Mouse (Mus musculus) 3T3-L1 (cell line): ENCODE measurements at regions not wholly inside any gene's neighbourhood (a gene's known extent, or its start where the extent isn't known, plus 50 kb on each side); places are given as distances from the start of the nearest gene placed in this dataset.

Experiments
- DNase-seq: peaks from one replicate; pipeline ENCODE4 v3.0.0-alpha.2; 2015; ENCODE audit warnings: low read depth, low spot score

- peak; percentile 36 for DNase-seq
Observed at GRCm38 (mm10) chr6:49637654-49638053, 184.9 kb upstream of the Npy start.

GRCm38 (mm10) chr6:49641256-49641655 is 181.3 kb upstream of the Npy start:
- no peak for DNase-seq

DNA sequence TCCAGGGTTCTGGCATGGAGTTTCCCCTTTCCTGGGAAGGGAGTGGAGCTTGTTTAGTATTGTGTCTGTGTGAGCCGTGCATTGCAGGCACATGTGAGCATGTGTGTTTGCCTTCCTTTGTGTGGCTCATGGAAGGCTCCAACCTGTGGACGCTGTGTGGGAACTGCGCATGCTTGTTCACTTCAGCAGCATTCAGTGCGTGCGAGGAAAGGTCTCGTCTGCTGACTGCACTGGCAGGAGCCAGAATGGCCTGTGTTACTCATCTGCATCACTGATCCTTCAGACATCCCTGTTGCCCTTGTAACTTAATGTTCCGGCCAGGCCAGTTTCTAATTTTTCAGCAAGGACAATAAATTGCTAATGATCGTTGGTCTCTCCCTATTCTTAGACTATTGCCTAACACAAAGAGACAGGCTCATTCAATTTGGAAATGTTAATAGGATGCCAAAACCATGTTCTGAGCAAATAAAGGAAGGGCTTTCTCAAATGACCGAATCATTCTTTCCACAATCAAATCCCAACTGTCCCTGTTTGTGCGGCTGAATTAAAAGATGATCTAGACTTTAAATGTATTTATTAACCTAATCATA is 167.9 kb upstream of the Npy start:
- DNase-seq: no peak

GRCm38 (mm10) chr6:49655241-49655640 is 167.3 kb upstream of the Npy start:
- DNase-seq: no peak

DNA sequence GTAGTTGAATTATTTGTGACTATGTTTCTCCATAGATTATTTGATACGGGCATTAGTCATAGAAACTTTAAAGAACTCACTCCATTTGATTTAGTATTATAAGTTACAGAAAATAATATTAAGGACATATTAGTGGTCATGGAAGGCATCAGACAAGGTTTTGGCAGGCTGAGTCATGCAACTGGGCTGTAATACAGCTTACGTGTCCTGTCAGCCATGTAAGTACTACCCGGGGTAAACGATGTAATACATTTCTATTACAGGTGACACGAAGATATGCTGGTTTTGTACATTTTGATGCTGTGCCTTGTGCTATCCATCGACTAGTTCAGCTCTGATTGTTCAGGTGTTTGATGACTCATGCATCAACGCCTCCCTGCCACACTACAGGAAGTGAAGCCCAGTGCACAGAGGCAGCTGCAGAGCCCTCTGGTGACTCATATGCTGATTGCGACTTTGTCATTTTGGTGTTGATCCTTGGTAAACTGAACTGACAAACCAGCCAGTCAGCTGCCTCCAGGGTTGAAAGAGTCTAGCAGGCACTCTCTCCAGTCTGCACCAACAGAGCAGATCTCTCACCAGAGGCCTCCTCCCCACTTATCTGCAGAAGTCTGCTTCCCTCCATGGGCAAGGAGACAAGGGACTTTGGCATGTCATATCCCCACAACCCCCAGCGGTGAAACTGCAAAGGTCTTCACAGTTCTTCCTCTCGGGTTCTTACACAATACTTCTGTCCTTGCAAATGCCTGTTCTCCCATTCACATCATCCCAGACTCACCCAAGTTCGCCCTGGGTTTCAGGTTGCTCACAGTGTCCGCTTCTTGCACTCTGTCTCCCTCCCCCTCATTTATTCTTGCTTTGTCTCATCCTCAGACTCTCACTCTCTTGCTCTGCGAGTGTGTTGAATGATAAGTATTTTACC is 165.9 kb upstream of the Npy start:
- DNase-seq: peak; percentile 39

DNA sequence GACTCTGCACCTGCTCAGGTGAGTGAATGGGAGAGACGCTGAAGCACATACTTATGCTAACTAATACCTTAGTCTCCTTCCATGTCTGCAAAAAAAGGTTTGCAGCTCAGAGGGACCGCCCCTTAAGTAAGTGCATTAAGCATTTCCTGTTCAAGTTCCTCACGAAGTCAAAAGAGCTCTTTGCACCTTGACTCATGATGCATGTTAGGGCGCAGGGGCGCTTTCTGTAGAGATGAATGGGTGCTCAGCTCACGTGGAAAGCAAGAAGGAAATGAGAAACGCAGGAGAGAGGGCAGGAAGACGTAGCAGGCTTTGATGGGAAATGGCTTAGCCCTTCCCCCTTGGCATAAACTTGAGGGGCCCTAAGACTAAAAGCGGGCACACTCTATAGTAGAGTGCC is 164.5 kb upstream of the Npy start:
- DNase-seq: no peak

DNA sequence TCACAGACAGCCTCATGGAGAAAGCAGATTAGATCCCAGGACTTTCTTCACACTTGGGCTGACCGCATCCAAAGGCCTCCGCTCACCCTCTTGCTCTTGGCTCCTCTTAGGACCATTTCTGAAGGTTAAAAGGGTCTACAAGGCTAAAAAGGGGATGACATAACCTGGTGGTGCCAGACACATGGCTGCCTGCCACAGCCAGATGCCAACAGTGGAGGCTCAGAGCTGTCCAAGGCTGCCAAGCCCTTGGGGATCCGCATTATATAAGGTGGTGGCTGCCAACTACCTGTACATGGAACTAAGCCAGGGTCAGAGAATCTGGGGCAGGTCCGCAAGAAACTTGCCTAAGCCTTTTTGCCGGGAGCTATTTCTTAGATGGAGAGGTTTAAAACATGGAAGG is 151.5 kb upstream of the Npy start:
- DNase-seq: no peak

GRCm38 (mm10) chr6:49671912-49672311 is 150.6 kb upstream of the Npy start:
- no peak for DNase-seq

DNA sequence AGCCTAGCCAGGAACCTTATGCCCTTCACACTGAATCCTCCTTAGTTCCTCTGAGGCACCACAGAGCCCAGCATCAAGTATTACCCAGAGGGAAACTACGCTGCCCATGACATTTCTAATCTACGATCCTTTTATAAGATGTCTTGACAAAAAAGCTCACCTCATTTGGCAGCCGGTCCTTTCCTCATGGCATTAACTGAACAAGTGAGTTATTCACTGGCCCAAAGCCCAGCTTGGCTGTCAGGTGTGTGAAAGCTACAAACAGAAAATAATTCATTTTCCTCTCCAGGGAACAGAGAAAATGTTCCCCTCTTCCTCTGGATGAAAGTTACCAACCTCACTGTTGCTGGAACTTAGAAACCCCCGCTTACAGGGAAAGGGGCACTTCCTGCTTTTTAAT is 135.7 kb upstream of the Npy start:
- no peak for DNase-seq

DNA sequence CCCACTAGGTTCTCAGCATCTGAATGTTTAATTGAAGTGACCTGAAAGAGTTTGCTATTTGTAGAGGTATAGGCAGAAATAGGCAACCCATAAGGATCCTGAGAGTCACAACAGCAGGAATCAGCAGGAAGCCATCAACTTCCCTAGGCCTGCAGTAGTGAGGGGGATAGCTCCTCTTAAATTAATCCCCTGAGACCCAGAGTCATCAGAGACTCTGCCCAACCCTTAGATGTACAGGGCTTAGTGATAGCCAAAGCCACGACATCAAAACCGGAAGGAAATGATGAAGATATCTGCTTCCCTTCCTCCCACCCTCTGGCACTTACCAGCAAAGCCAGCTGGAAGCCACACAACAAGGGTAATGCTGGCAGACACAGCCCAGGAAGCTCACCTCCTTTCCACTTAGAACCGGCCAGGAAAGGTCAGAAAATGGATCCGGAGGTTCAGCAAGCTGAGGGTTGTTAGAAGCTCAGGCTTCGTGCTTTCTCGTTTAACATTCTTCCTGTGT is 130.4 kb upstream of the Npy start:
- no peak for DNase-seq

DNA sequence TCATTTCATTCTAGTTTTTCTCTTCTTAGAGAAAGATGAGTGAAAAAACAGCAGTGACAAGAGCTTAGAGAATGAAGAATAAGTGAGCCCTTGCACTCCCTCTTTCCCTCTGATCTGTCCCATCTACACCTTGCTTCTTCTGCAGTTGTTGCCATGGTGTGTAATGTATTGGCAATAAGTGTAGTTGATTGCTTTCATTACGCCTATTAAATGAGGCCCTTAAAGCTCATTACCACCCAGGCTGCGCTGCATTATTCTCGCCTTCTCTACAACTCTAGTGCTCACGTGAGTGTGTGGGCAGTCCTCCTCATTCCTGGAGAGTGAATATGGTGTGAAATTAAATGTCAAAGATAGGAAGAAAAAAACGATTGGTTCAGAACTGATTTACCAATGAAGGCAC is 127.7 kb upstream of the Npy start:
- no peak for DNase-seq

GRCm38 (mm10) chr6:49696990-49697389 is 125.5 kb upstream of the Npy start:
- DNase-seq: no peak

DNA sequence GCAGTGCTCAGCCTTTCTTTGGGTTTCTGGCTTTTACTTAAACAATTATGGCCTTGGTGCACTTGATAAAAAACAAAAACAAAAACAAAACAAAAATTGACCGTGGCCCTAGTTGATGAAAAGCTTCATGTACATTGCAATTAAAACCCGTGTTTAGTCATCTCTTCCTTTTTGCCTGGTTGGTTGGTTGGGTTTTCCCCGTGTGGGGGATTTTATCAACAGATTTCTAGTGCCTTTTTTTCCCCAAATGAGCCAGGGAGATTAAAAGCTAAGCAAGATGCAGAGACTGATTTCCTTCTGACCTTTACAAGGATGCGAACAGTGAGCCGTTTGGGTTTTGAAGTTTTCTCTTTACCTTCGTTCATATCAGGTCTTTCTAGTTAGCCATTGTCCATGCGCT is 121.1 kb upstream of the Npy start:
- DNase-seq: no peak

- DNase-seq: no peak
Observed at GRCm38 (mm10) chr6:49712980-49713379, 109.5 kb upstream of the Npy start.

DNA sequence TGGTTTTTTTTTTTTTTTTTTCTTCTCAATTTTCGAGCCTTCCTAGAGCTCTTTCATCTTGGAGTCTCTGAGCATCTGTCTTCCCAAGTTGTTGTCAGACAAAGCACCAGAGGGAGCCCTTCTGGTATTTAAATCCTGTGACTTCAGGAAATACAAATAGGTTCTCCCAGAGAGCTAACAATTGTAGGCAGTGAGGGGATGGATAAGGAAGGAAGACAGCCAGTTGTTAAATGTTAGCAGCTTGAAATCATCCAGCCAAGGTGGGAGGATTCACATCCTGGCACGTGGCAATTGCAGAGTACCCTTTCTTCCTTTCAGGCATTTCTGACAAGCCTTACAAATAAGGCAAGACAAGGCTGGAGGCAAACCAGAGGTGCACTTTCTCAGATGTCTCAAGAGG is 106.0 kb upstream of the Npy start:
- DNase-seq: peak; percentile 5

DNA sequence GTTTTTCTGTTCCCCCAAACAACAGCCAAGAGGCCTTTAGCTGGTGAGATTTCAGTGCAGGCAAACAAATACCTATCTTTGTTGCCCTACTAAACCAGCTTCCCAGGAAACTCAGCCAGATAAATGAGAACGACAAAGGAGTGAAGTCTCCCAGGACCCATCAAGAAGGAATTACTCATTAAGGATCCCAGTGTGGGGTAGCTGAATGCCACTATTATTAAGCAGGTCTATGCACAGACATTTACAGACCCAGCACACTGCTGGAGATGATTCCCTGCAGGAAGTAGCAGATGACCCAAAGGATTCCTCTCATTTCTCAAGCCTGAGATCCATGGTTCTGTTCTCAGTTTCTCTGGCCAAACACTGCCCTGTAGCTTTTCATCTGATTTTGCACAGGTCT is 105.6 kb upstream of the Npy start:
- no peak for DNase-seq

DNA sequence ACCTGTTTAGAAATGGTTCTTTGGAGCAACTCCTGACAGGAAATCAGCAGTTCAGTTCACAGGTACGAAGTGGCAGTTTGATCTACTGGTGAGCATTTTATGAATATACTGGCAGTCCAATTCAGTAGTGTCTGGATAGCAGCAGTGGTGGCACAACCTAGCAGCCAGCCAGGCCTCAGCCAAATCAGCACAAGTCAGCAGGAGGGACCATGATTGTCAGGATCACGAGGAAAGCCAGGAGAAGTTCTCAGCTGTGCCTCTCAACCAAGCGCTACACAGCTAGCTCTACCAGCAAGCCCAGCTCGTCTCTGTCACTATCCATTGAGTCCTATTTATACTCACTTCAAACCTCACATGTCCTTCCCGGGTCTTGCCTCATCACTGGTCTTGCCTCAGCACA is 89.3 kb upstream of the Npy start:
- no peak for DNase-seq

GRCm38 (mm10) chr6:49743157-49743556 is 79.4 kb upstream of the Npy start:
- no peak for DNase-seq

GRCm38 (mm10) chr6:49745301-49745700 is 77.2 kb upstream of the Npy start:
- no peak for DNase-seq

DNA sequence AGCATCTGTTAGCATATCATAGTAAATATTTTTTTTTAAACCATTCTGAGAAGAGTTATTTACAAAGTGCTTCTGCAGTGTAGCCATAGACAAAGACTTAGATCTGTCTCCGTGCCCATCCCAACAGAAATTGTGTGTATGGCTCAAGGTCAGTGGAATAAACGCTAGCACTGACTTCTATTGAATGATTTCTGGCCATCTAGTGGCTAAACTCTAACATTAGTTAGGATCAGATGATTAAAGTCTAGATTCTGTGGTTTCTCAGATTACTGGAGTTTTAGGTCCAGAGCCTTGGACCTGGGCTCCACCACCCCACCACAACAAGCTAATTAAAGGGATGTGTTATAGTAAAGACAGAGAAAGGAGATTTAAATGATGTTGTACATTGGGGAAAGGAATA is 72.0 kb upstream of the Npy start:
- no peak for DNase-seq

- no peak for DNase-seq
Observed at GRCm38 (mm10) chr6:49759614-49760013, 62.9 kb upstream of the Npy start.

- peak; percentile 13 for DNase-seq
Observed at GRCm38 (mm10) chr6:49764746-49765145, 57.8 kb upstream of the Npy start.
